Mouse (Mus musculus) hindbrain, embryonic 11.5 days (tissue): Measurements from ENCODE around the gene Angptl2. TPM values are rescaled to one million over a fixed set of nuclear protein-coding genes. Genes with fewer than 3 reads are reported as not detected.
"Not testable (repeated sequence)": the region's sequence is repeated elsewhere in the genome, so short reads cannot be mapped to it uniquely, and the experiment has no call there.

Experiments used
- ATAC-seq: fragments of 200-750 bp; cut with Nextera tagmentation; 2 replicates; pipeline ENCODE4 v1.8.0; 2017; ENCODE audit warnings: mild to moderate bottlenecking, moderate TSS enrichment, moderate library complexity; ENCODE audit not compliant: low FRiP score
- DNase-seq: peaks from one replicate; pipeline ENCODE4 v3.0.0-alpha.2; 2015; ENCODE audit warnings: low spot score
- H3K27ac ChIP-seq: fragments of 300-500 bp; sonication (generic); 2 replicates; pipeline ENCODE4 v1.5.1; 2014; ENCODE audit warnings: mild to moderate bottlenecking, low read depth, low read length
- H3K27me3 ChIP-seq: fragments of 300-500 bp; sonication (generic); 2 replicates; pipeline ENCODE4 v1.6.1; 2014; ENCODE audit warnings: mild to moderate bottlenecking, low read length, moderate library complexity, mixed read lengths; ENCODE audit not compliant: control insufficient read depth, insufficient read depth
- H3K36me3 ChIP-seq: fragments of 300-500 bp; sonication (generic); 2 replicates; pipeline ENCODE4 v1.6.1; 2014; ENCODE audit warnings: mild to moderate bottlenecking, low read length, moderate library complexity, mixed read lengths; ENCODE audit not compliant: control insufficient read depth, insufficient read depth
- H3K4me1 ChIP-seq: fragments of 300-500 bp; sonication (generic); replicated peaks from 2 replicates; pipeline ENCODE4 v1.6.1; 2014; ENCODE audit warnings: low read length, mixed read lengths; ENCODE audit not compliant: control insufficient read depth, insufficient read depth
- H3K4me2 ChIP-seq: fragments of 300-500 bp; sonication (generic); replicated peaks from 2 replicates; pipeline ENCODE4 v1.6.1; 2014; ENCODE audit warnings: mild to moderate bottlenecking, low read depth, low read length
- H3K4me3 ChIP-seq: fragments of 300-500 bp; sonication (generic); 2 replicates; pipeline ENCODE4 v1.5.1; 2014; ENCODE audit warnings: low read depth, low read length
- H3K9ac ChIP-seq: fragments of 300-500 bp; sonication (generic); 2 replicates; pipeline ENCODE4 v1.6.1; 2014; ENCODE audit warnings: low read depth, low read length
- H3K9me3 ChIP-seq: fragments of 300-500 bp; sonication (generic); 2 replicates; pipeline ENCODE4 v1.6.1; 2016; ENCODE audit warnings: low read length; ENCODE audit not compliant: control insufficient read depth
- WGBS: fragments of 180-500 bp; shearing (Covaris S2); extraction: QIAGEN DNeasy Blood & Tissue Kit; methylation state at CpG from one replicate; pipeline ENCODE4 v1.1.7; 2014; 5-methylcytosine and 5-hydroxymethylcytosine counted together
- polyA plus RNA-seq: library from polyadenylated mRNA; unstranded; fragments of >200 nt; fragmentation: Nextera tagmentation; extraction: Ambion mirVana; gene quantifications from 2 replicates; pipeline ENCODE4 v1.2.1, GENCODE M21; 2014

Gene Angptl2
- polyA plus RNA-seq, 1 experiment from 2014 or later: 19.9 TPM

- Histone ChIP-seq H3K9me3 (no peaks in the 10 kb centered on the region), H3K9ac (no peak overlapping the region), H3K4me2 (no peak overlapping the region), H3K4me1 (peaks cover 2% of the 10 kb centered on the region), H3K27ac (no peak overlapping the region), H3K36me3 (no peaks in the 10 kb centered on the region), H3K27me3 (no peaks in the 10 kb centered on the region), H3K4me3 (no peak overlapping the region)
- WGBS: 87% methylated on average over 5 of the region's 5 CpGs
- no peak for ATAC-seq
- DNase-seq: no peak
Measured at GRCm38 (mm10) chr2:33208134-33208533, 7.7 kb upstream of the Angptl2 start.

- Histone ChIP-seq H3K4me2 (no peak overlapping the region), H3K4me3 (no peak overlapping the region), H3K27me3 (no peaks in the 10 kb centered on the region), H3K9me3 (no peaks in the 10 kb centered on the region), H3K9ac (no peak overlapping the region), H3K36me3 (no peaks in the 10 kb centered on the region), H3K27ac (no peak overlapping the region), H3K4me1 (peaks cover 8% of the 10 kb centered on the region)
- whole genome bisulfite sequencing: 94% methylated on average over 2 of the region's 2 CpGs
- no peak; the same call in 1 of the 2 replicates for ATAC-seq
- no peak for DNase-seq
Measured at GRCm38 (mm10) chr2:33210841-33211240, 5.0 kb upstream of the Angptl2 start.

- H3K9me3 ChIP-seq, H3K4me1 ChIP-seq, DNase-seq, H3K27me3 ChIP-seq, H3K4me3 ChIP-seq, H3K36me3 ChIP-seq, H3K4me2 ChIP-seq, H3K27ac ChIP-seq, H3K9ac ChIP-seq, ATAC-seq: not testable (repeated sequence)
- 81% methylated on average over 11 of the region's 11 CpGs for WGBS
Measured at GRCm38 (mm10) chr2:33211263-33211662, 4.6 kb upstream of the Angptl2 start.

GRCm38 (mm10) chr2:33215177-33215699, 631 bp upstream of the Angptl2 start:
- no peak overlapping the region; the same call in 1 of the 2 replicates for H3K4me3 ChIP-seq
- H3K27ac ChIP-seq: peak overlapping the region; percentile 90
- H3K4me2 ChIP-seq: peak overlapping the region; percentile 85
- H3K36me3 ChIP-seq: no peaks in the 10 kb centered on the region
- no peaks in the 10 kb centered on the region for H3K9me3 ChIP-seq
- WGBS: 74% methylated on average over 5 of the region's 5 CpGs
- ATAC-seq (peak; percentile 13; the same call in 1 of the 2 replicates), DNase-seq (no peak)
- H3K27me3 ChIP-seq: no peaks in the 10 kb centered on the region
- H3K4me1 ChIP-seq: peaks cover 6% of the 10 kb centered on the region
- H3K9ac ChIP-seq: 0 out of 2 replicates have a peak overlapping the region, but pooled peaks have one; percentile 28

GRCm38 (mm10) chr2:33216645-33217424, 966 bp downstream of the Angptl2 start:
- H3K4me1 ChIP-seq: peaks cover 6% of the 10 kb centered on the region
- DNase-seq (peak; percentile 58), ATAC-seq (peak; percentile 2; the same call in 1 of the 2 replicates)

GRCm38 (mm10) chr2:33217425-33217794, 1.5 kb downstream of the Angptl2 start:
- H3K36me3 ChIP-seq: no peaks in the 10 kb centered on the region
- H3K9ac ChIP-seq: peak overlapping the region; percentile 71; the same call in 1 of the 2 replicates
- no peak overlapping the region for H3K27ac ChIP-seq
- no peaks in the 10 kb centered on the region for H3K9me3 ChIP-seq
- peaks cover 6% of the 10 kb centered on the region for H3K4me1 ChIP-seq
- H3K4me3 ChIP-seq: peak overlapping the region; percentile 56
- H3K27me3 ChIP-seq: no peaks in the 10 kb centered on the region
- WGBS: 70% methylated on average over 3 of the region's 3 CpGs
- no peak for DNase-seq
- H3K4me2 ChIP-seq: peak overlapping the region; percentile 85
- no peak for ATAC-seq

More at GRCm38 (mm10) chr2:33216645-33217424, 966 bp downstream of the Angptl2 start:
- 13% methylated on average over 18 of the region's 18 CpGs for WGBS
- no peaks in the 10 kb centered on the region for H3K27me3 ChIP-seq
- H3K4me3 ChIP-seq: peak overlapping the region; percentile 56
- H3K9ac ChIP-seq: peak overlapping the region; percentile 71
- peak overlapping the region; percentile 90 for H3K27ac ChIP-seq
- no peaks in the 10 kb centered on the region for H3K36me3 ChIP-seq
- no peaks in the 10 kb centered on the region for H3K9me3 ChIP-seq
- peak overlapping the region; percentile 85 for H3K4me2 ChIP-seq

GRCm38 (mm10) chr2:33218903-33219625, 3.2 kb downstream of the Angptl2 start:
- DNase-seq (peak; percentile 58), ATAC-seq (no peak)
- H3K4me1 ChIP-seq: peaks cover 6% of the 10 kb centered on the region
- H3K27me3 ChIP-seq: no peaks in the 10 kb centered on the region
- no peak overlapping the region for H3K4me2 ChIP-seq
- no peaks in the 10 kb centered on the region for H3K36me3 ChIP-seq
- H3K4me3 ChIP-seq: no peak overlapping the region
- 65% methylated on average over 11 of the region's 11 CpGs for WGBS
- H3K9ac ChIP-seq: no peak overlapping the region
- no peaks in the 10 kb centered on the region for H3K9me3 ChIP-seq
- no peak overlapping the region for H3K27ac ChIP-seq

GRCm38 (mm10) chr2:33219637-33220036, 3.8 kb downstream of the Angptl2 start:
- no peaks in the 10 kb centered on the region for H3K36me3 ChIP-seq
- 83% methylated on average over 4 of the region's 4 CpGs for WGBS
- H3K4me3 ChIP-seq: no peak overlapping the region
- DNase-seq: no peak
- no peak for ATAC-seq
- no peak overlapping the region for H3K27ac ChIP-seq
- H3K9ac ChIP-seq: no peak overlapping the region
- no peaks in the 10 kb centered on the region for H3K27me3 ChIP-seq
- H3K4me1 ChIP-seq: peaks cover 6% of the 10 kb centered on the region
- no peak overlapping the region for H3K4me2 ChIP-seq
- H3K9me3 ChIP-seq: no peaks in the 10 kb centered on the region
